Mouse (Mus musculus) heart, adult 2 months (tissue): Measurements from ENCODE around the gene Timm29.

Source experiments
- CTCF ChIP-seq: fragments of 200-600 bp; IDR thresholded peaks from 2 replicates; pipeline ENCODE4 v1.8.1; 2022; ENCODE audit warnings: antibody characterized with exemption, mild to moderate bottlenecking, moderate library complexity
- EP300 ChIP-seq: fragments of 200-500 bp; IDR thresholded peaks from 2 replicates; pipeline ENCODE4 v1.6.1; 2011; ENCODE audit warnings: low read depth, low read length, control low read depth; ENCODE audit not compliant: insufficient read depth
- POLR2A ChIP-seq: fragments of 200-500 bp; IDR thresholded peaks from 2 replicates; pipeline ENCODE4 v1.6.1; 2011; ENCODE audit warnings: mild to moderate bottlenecking, low read depth, low read length, control low read depth; ENCODE audit not compliant: insufficient read depth

GRCm38 (mm10) chr9:21589538-21589937 lies 3.0 kb upstream of the Timm29 start:
- TF ChIP-seq CTCF: no peak
- TF ChIP-seq POLR2A: no peak
- no peak for TF ChIP-seq EP300
